9 mouse cellular contexts compared by ENCODE assay signal in the genomic region with DNA sequence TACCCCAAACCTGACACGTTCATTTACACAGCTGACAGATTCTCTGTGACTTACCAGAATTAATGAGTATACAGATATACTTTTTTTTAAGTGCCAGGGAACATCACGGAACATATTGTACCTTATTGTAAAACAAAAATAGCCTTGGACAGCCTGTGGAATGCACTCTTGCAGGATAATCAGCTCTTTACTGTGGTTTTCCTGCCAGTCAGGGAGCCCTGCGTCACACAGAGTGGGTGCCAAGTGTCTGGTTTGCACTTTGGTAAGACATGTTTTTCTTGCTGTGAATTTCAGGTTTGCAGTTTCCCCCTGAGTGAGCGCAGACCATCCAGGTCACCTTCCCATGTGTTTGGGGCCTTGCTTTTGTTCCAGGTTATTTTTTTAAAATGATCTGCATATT. TPM values are rescaled to one million over a fixed set of nuclear protein-coding genes. Genes with fewer than 3 reads are reported as not detected.
A peak's percentile ranks its signal among the peaks of the same experiment; 100 is the strongest.
DNase-seq lines count a peak whose midpoint lies in the region; ATAC-seq and TF ChIP-seq lines count a peak whose summit lies in the region.
"Had no signal": no experiment of that assay in that cellular context is flagged by ENCODE, and none has a peak within 500 bp of the region (broad histone marks: within the 10 kb centered on the region; RNA-seq: fewer than 3 reads in every experiment).

No protein-coding gene starts in this region.

- H3K9ac ChIP-seq in liver, adult 2 months (ENCODE audit: low read depth, low read length) = no peak overlapping the region
- H3K9ac ChIP-seq in liver, embryonic 11.5 days (ENCODE audit: low read depth, low read length) = no peak overlapping the region
- H3K9ac ChIP-seq in heart, embryonic 12.5 days = no peak overlapping the region

- H3K79me2 ChIP-seq in liver, adult 2 months (ENCODE audit: control insufficient read depth, insufficient read depth, low read length) = no peaks in the 10 kb centered on the region

- peaks cover 10% of the 10 kb centered on the region; the same call in 1 of the 2 replicates for H3K4me1 ChIP-seq in liver, adult 2 months (ENCODE audit: control insufficient read depth, insufficient read depth, low read length)
- H3K4me1 ChIP-seq in liver, embryonic 11.5 days (replicated peaks; ENCODE audit: control insufficient read depth, insufficient read depth, low read length) = no peaks in the 10 kb centered on the region; the same call in 1 of the 2 replicates
- peaks cover 42% of the 10 kb centered on the region for H3K4me1 ChIP-seq in heart, embryonic 12.5 days (replicated peaks)

- no peak for ATAC-seq in liver, embryonic 11.5 days (replicated peaks; ENCODE audit: low FRiP score)
- no peak for ATAC-seq in heart, embryonic 12.5 days (ENCODE audit: insufficient number of reproducible peaks, low FRiP score)
- ATAC-seq: intestine, embryonic 16.5 days had no signal

- WGBS in liver, adult 2 months = 68% methylated on average over 4 of the region's 4 CpGs
- WGBS in liver, embryonic 11.5 days = 69% methylated on average over 4 of the region's 4 CpGs
- 54% methylated on average over 4 of the region's 4 CpGs for WGBS in heart, embryonic 12.5 days

- TF ChIP-seq CTCF in liver, adult 2 months (IDR thresholded peaks at IDR 0.05; ENCODE audit: low read depth, low read length) = no peak

- no peak overlapping the region for H3K4me3 ChIP-seq in liver, adult 2 months (ENCODE audit: insufficient read depth, low read depth, low read length)
- H3K4me3 ChIP-seq in liver, embryonic 11.5 days (ENCODE audit: low read depth, low read length) = no peak overlapping the region
- no peak overlapping the region for H3K4me3 ChIP-seq in heart, embryonic 12.5 days

- peak; percentile 73 for DNase-seq in liver, adult 2 months (ENCODE audit: extremely low read depth, low read depth, low spot score)
- no peak for DNase-seq in liver, embryonic 11.5 days (ENCODE audit: low spot score)
- peak; percentile 77 for DNase-seq in kidney, postnatal 10 days
- DNase-seq in lung, postnatal 4 days = peak; percentile 74 to 81
- DNase-seq in spleen, postnatal 36 days (ENCODE audit: low spot score in 2 of 2) = no peak
- DNase-seq in c-Kit-positive CD71-positive TER-119-positive erythroid progenitor cells, embryonic 14.5 days (ENCODE audit: low spot score) = no peak
- no peak for DNase-seq in urinary bladder, adult 2 months (ENCODE audit: low spot score)

- no peaks in the 10 kb centered on the region for H3K9me3 ChIP-seq in liver, embryonic 11.5 days (ENCODE audit: control insufficient read depth, low read length)
- no peaks in the 10 kb centered on the region for H3K9me3 ChIP-seq in heart, embryonic 12.5 days (replicated peaks)

- no peaks in the 10 kb centered on the region for H3K27me3 ChIP-seq in liver, adult 2 months (ENCODE audit: control insufficient read depth, insufficient read depth, low read length)
- H3K27me3 ChIP-seq in liver, embryonic 11.5 days (replicated peaks; ENCODE audit: control insufficient read depth, insufficient read depth, low read length) = no peaks in the 10 kb centered on the region
- H3K27me3 ChIP-seq in heart, embryonic 12.5 days (replicated peaks) = no peaks in the 10 kb centered on the region

- no peak for TF ChIP-seq POLR2A in liver, adult 2 months (IDR thresholded peaks at IDR 0.05; ENCODE audit: extremely low read depth, insufficient read depth, low read length)

- H3K4me2 ChIP-seq in liver, embryonic 11.5 days = no peak overlapping the region
- no peak overlapping the region for H3K4me2 ChIP-seq in heart, embryonic 12.5 days

- no peak overlapping the region for H3K27ac ChIP-seq in liver, adult 2 months (replicated peaks; ENCODE audit: insufficient read depth, low read depth, low read length)
- H3K27ac ChIP-seq in liver, embryonic 11.5 days (ENCODE audit: low read depth, low read length) = no peak overlapping the region
- H3K27ac ChIP-seq in heart, embryonic 12.5 days (ENCODE audit: poor library complexity, severe bottlenecking) = peak overlapping the region; percentile 13; the same call in 1 of the 2 replicates

- no peaks in the 10 kb centered on the region for H3K36me3 ChIP-seq in liver, adult 2 months (ENCODE audit: control insufficient read depth, insufficient read depth, low read length)
- H3K36me3 ChIP-seq in liver, embryonic 11.5 days (ENCODE audit: control insufficient read depth, insufficient read depth, low read length) = no peaks in the 10 kb centered on the region
- no peaks in the 10 kb centered on the region for H3K36me3 ChIP-seq in heart, embryonic 12.5 days

RNA-seq across cellular contexts. Expression of gene Kcnj15, which starts 15.8 kb away (rescaled TPM):
- 0.18 and 0.27 TPM in 2 replicates for total RNA-seq in liver, adult 2 months (2014; rRNA removed)
- polyA plus RNA-seq in liver, adult 2 months (2012; rRNA removed) = 0.04 and 0.06 TPM in 2 replicates
- polyA plus RNA-seq in liver, embryonic 11.5 days (2014; fragmentation: Nextera tagmentation; extraction: Ambion mirVana) = 0.34 and 0.56 TPM in 2 replicates
- polyA plus RNA-seq in heart, embryonic 12.5 days (2016; fragmentation: Nextera tagmentation; extraction: Ambion mirVana) = 0.53 and 1.1 TPM in 2 replicates
- polyA plus RNA-seq in urinary bladder, adult 2 months (2012; rRNA removed) = 5.0 and 5.3 TPM in 2 replicates

Comparison
In these comparisons a context has a peak if more than half of its experiments do, and no peak if none do; other contexts are left out.
1. DNase-seq: peak in liver, adult 2 months (single experiment), kidney, postnatal 10 days (single experiment) and lung, postnatal 4 days (2 of 2); none in liver, embryonic 11.5 days (single experiment), spleen, postnatal 36 days (0 of 2), c-Kit-positive CD71-positive TER-119-positive erythroid progenitor cells, embryonic 14.5 days (single experiment) and urinary bladder, adult 2 months (single experiment).